Mouse (Mus musculus) stomach, embryonic 14.5 days (tissue): ENCODE data around the gene Akap13. TPM values are rescaled to one million over a fixed set of nuclear protein-coding genes. Genes with fewer than 3 reads are reported as not detected.

Source experiments
- ATAC-seq: fragments of 200-750 bp; cut with Nextera tagmentation; 2 replicates; pipeline ENCODE4 v1.8.0; 2017; ENCODE audit warnings: low read depth, moderate TSS enrichment; ENCODE audit not compliant: insufficient number of reproducible peaks, insufficient read depth, low FRiP score
- H3K27ac ChIP-seq: fragments of 300-500 bp; sonication (generic); 2 replicates; pipeline ENCODE4 v1.5.1; 2014; ENCODE audit warnings: mild to moderate bottlenecking, low read length, moderate library complexity, mixed read lengths
- H3K27me3 ChIP-seq: fragments of 300-500 bp; sonication (generic); 2 replicates; pipeline ENCODE4 v1.6.1; 2014; ENCODE audit warnings: low read length, control low read depth, mixed read lengths; ENCODE audit not compliant: control insufficient read depth, insufficient read depth
- H3K36me3 ChIP-seq: fragments of 300-500 bp; sonication (generic); 2 replicates; pipeline ENCODE4 v1.6.1; 2014; ENCODE audit warnings: mild to moderate bottlenecking, control low read depth, low read length, moderate library complexity, mixed read lengths; ENCODE audit not compliant: control insufficient read depth, insufficient read depth
- H3K4me1 ChIP-seq: fragments of 300-500 bp; sonication (generic); 2 replicates; pipeline ENCODE4 v1.6.1; 2014; ENCODE audit warnings: low read length, control low read depth, mixed read lengths; ENCODE audit not compliant: control insufficient read depth, insufficient read depth
- H3K4me2 ChIP-seq: fragments of 300-500 bp; sonication (generic); replicated peaks from 2 replicates; pipeline ENCODE4 v1.6.1; 2014; ENCODE audit warnings: low read depth, low read length, control low read depth
- H3K4me3 ChIP-seq: fragments of 300-500 bp; sonication (generic); 2 replicates; pipeline ENCODE4 v1.5.1; 2014; ENCODE audit warnings: low read depth, low read length, control low read depth
- H3K9ac ChIP-seq: fragments of 300-500 bp; sonication (generic); replicated peaks from 2 replicates; pipeline ENCODE4 v1.6.1; 2014; ENCODE audit warnings: low read depth, mild to moderate bottlenecking, control low read depth, low read length, moderate library complexity, mixed read lengths
- H3K9me3 ChIP-seq: fragments of 300-500 bp; sonication (generic); 2 replicates; pipeline ENCODE4 v1.6.1; 2016; ENCODE audit warnings: low read depth, low read length, control low read depth; ENCODE audit not compliant: control insufficient read depth
- WGBS: fragments of 180-500 bp; shearing (Covaris S2); extraction: QIAGEN DNeasy Blood & Tissue Kit; methylation state at CpG from one replicate; pipeline ENCODE4 v1.1.7; 2014; 5-methylcytosine and 5-hydroxymethylcytosine counted together
- polyA plus RNA-seq: library from polyadenylated mRNA; unstranded; fragments of >200 nt; fragmentation: Nextera tagmentation; extraction: Ambion mirVana; gene quantifications from 2 replicates; pipeline ENCODE4 v1.2.1, GENCODE M21; 2014

The Akap13 gene
- polyA plus RNA-seq, 1 experiment from 2014 or later: 74.0 TPM

DNA sequence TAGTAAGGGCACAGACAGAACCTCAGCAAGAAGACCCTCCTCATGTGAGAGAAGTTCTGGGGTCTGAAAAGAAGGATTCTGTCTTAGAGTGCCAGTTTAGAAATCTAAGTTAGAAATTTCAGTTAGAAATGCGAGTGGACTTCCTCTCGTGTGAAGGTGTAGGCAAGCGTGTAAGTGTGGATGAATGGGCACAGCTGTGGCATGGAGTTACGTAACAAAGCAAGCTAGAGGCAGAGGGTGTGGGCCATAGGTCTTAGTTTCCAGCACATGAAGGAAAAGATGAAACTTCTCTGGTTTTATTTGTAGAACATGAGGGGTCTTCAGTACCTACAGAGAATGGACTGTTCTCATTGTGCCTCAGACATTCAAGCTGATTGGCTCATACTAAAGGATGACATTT is 112.9 kb downstream of the Akap13 start:
- no peak overlapping the region for H3K27ac ChIP-seq
- H3K4me2 ChIP-seq: no peak overlapping the region
- no peaks in the 10 kb centered on the region for H3K9me3 ChIP-seq
- no peak overlapping the region for H3K4me3 ChIP-seq
- ATAC-seq: no peak
- H3K9ac ChIP-seq: no peak overlapping the region
- H3K4me1 ChIP-seq: no peaks in the 10 kb centered on the region
- no peaks in the 10 kb centered on the region for H3K36me3 ChIP-seq
- 91% methylated on average over 4 of the region's 4 CpGs for WGBS
- H3K27me3 ChIP-seq: no peaks in the 10 kb centered on the region

- Histone ChIP-seq H3K9me3 (no peaks in the 10 kb centered on the region), H3K27me3 (no peaks in the 10 kb centered on the region), H3K4me2 (no peak overlapping the region), H3K27ac (no peak overlapping the region), H3K4me3 (no peak overlapping the region), H3K9ac (no peak overlapping the region), H3K4me1 (no peaks in the 10 kb centered on the region), H3K36me3 (no peaks in the 10 kb centered on the region)
- ATAC-seq: no peak
Measured at GRCm38 (mm10) chr7:75568883-75569282, 113.5 kb downstream of the Akap13 start.

DNA sequence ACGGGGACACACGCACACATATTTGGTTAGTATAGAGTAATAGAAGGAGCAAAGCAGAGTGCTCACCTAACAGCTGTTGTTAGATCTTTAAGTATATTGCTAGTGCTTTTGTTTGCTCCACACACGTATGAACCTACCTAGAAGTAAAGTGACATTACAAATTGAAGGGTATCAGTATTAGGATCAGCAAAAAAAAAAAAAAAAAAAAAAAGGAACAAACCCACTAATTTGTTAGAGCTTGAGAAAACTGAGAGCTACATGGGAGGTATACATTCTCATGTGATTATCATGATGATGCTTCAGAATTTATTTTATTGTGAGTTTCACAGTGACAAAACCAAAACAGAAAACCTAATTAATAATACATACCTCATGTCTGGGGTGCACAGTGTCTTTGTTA is 114.9 kb downstream of the Akap13 start:
- Histone ChIP-seq H3K27me3 (no peaks in the 10 kb centered on the region), H3K36me3 (no peaks in the 10 kb centered on the region), H3K4me1 (peaks cover 7% of the 10 kb centered on the region), H3K9me3 (no peaks in the 10 kb centered on the region), H3K9ac (no peak overlapping the region), H3K27ac (no peak overlapping the region), H3K4me3 (no peak overlapping the region), H3K4me2 (no peak overlapping the region)
- ATAC-seq: no peak
- WGBS: 88% methylated on average over 3 of the region's 3 CpGs

DNA sequence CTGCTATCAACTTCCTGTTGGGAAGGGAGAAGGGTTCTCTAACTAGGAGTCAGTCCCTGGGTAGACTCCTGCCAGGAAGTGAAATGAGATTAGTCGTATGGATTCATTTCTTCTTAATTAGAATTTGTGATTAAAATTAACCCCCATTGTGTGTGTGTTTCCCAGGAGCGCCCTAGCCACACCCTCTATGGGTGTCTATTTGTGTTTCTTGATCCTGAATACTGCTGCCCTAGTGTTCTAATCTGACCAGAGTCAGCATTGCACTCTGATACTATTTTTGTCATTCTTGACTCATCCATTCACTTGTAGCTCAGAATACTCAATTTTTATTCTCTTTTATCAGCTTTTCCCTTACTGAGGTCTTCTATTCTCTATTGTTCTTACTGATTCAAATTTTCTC is 115.7 kb downstream of the Akap13 start:
- H3K27ac ChIP-seq: no peak overlapping the region
- no peak for ATAC-seq
- H3K9ac ChIP-seq: no peak overlapping the region
- H3K4me3 ChIP-seq: no peak overlapping the region
- H3K36me3 ChIP-seq: no peaks in the 10 kb centered on the region
- 79% methylated on average over 2 of the region's 2 CpGs for WGBS
- no peak overlapping the region for H3K4me2 ChIP-seq
- H3K4me1 ChIP-seq: peaks cover 11% of the 10 kb centered on the region
- H3K27me3 ChIP-seq: no peaks in the 10 kb centered on the region
- no peaks in the 10 kb centered on the region for H3K9me3 ChIP-seq

DNA sequence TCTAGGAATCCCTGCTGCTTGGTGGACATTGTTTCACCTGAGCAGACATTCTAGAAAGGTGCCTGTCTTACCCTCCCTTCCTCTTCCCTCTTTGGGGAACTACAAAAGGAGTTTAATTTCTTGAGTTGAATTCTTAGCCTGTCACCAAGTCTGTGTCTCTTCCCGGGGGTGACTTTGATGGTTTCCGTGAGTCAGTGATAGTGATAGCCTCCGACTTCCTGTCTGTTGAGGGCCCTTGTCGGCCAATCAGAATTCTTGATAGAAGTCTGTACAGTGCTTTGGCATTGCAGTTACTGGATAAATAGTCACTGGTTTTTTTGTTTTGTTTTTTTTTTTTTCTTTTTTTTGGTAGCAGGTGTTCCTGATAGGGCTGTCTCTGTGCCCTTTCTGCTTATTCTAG is 116.8 kb downstream of the Akap13 start:
- Histone ChIP-seq H3K27ac (no peak overlapping the region; the same call in 1 of the 2 replicates), H3K4me3 (no peak overlapping the region), H3K27me3 (no peaks in the 10 kb centered on the region), H3K36me3 (no peaks in the 10 kb centered on the region), H3K4me2 (no peak overlapping the region), H3K4me1 (peaks cover 11% of the 10 kb centered on the region), H3K9me3 (no peaks in the 10 kb centered on the region), H3K9ac (no peak overlapping the region)
- 77% methylated on average over 4 of the region's 4 CpGs for WGBS
- no peak for ATAC-seq

DNA sequence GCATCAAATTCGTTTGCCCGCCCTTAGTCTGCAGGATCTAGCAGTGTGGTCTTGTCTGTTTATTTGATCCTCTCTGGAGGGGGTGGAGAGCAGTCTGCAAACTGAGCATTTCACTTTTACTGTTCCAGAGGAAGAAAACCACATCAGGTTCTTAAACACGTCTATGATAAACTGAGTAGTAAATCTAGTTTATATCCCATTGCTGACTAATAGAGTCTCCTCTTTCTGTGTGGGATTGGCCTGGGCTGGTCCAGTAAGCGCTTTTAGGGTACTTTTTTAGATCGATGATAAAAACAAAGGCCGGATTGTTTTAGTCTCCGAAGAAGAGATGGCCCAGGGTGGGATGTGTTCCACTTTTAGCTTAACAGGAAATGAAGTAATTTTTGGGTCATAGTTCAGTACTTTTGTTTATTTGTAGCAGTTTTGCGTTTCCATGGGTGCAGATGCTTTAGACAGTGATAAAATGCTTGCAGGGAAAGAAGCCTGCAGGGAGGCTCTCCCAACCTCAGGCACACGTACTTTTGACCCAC is 119.9 kb downstream of the Akap13 start:
- ATAC-seq: no peak
- H3K27ac ChIP-seq: peak overlapping the region; percentile 66; the same call in 1 of the 2 replicates
- peaks cover 11% of the 10 kb centered on the region for H3K4me1 ChIP-seq
- 0 out of 2 replicates have a peak overlapping the region, but pooled peaks have one; percentile 2 for H3K4me2 ChIP-seq
- H3K9ac ChIP-seq: no peak overlapping the region
- H3K27me3 ChIP-seq: no peaks in the 10 kb centered on the region
- H3K36me3 ChIP-seq: peaks cover 2% of the 10 kb centered on the region; the same call in 1 of the 2 replicates
- WGBS: 15% methylated on average over 9 of the region's 9 CpGs
- H3K9me3 ChIP-seq: no peaks in the 10 kb centered on the region
- no peak overlapping the region for H3K4me3 ChIP-seq

GRCm38 (mm10) chr7:75575800-75576585 is 120.7 kb downstream of the Akap13 start:
- 68% methylated on average over 1 of the region's 1 CpGs for WGBS
- Histone ChIP-seq H3K9me3 (no peaks in the 10 kb centered on the region), H3K4me2 (no peak overlapping the region), H3K36me3 (peaks cover 6% of the 10 kb centered on the region), H3K27me3 (no peaks in the 10 kb centered on the region), H3K4me1 (peaks cover 11% of the 10 kb centered on the region), H3K9ac (no peak overlapping the region), H3K27ac (peak overlapping the region; percentile 66; the same call in 1 of the 2 replicates), H3K4me3 (no peak overlapping the region)
- ATAC-seq: no peak

- H3K9ac ChIP-seq: no peak overlapping the region
- no peak for ATAC-seq
- H3K4me3 ChIP-seq: no peak overlapping the region
- peaks cover 7% of the 10 kb centered on the region for H3K36me3 ChIP-seq
- no peak overlapping the region for H3K27ac ChIP-seq
- WGBS: 97% methylated on average over 2 of the region's 2 CpGs
- H3K4me1 ChIP-seq: peaks cover 11% of the 10 kb centered on the region
- no peaks in the 10 kb centered on the region for H3K27me3 ChIP-seq
- H3K4me2 ChIP-seq: no peak overlapping the region
- H3K9me3 ChIP-seq: no peaks in the 10 kb centered on the region
Measured at GRCm38 (mm10) chr7:75576851-75577250, 121.5 kb downstream of the Akap13 start.
